Mouse (Mus musculus) urinary bladder, postnatal 10 days (tissue): ENCODE results near the gene Capn3.

Experiments used
- DNase-seq: peaks from one replicate; pipeline ENCODE4 v3.0.0; 2022; ENCODE audit warnings: low spot score

Capn3 gene

GRCm38 (mm10) chr2:120482506-120483389 is 26.9 kb downstream of the Capn3 start:
- DNase-seq, result no peak

GRCm38 (mm10) chr2:120484241-120484640 is 28.4 kb downstream of the Capn3 start:
- DNase-seq, result no peak

GRCm38 (mm10) chr2:120493254-120493653 is 37.4 kb downstream of the Capn3 start:
- no peak for DNase-seq

- DNase-seq, result no peak
Measured at GRCm38 (mm10) chr2:120496511-120496910, 40.7 kb downstream of the Capn3 start.

GRCm38 (mm10) chr2:120499971-120500471 is 44.2 kb downstream of the Capn3 start:
- DNase-seq, result no peak

GRCm38 (mm10) chr2:120501136-120501918 is 45.5 kb downstream of the Capn3 start:
- no peak for DNase-seq

- DNase-seq, result no peak
Measured at GRCm38 (mm10) chr2:120501931-120502604, 46.2 kb downstream of the Capn3 start.

GRCm38 (mm10) chr2:120502605-120502990 is 46.8 kb downstream of the Capn3 start:
- no peak for DNase-seq

GRCm38 (mm10) chr2:120503094-120503493 is 47.3 kb downstream of the Capn3 start:
- DNase-seq, result no peak

- no peak for DNase-seq
Measured at GRCm38 (mm10) chr2:120503992-120504391, 48.2 kb downstream of the Capn3 start.

- DNase-seq, result no peak
Measured at GRCm38 (mm10) chr2:120514181-120514580, 58.4 kb downstream of the Capn3 start.

GRCm38 (mm10) chr2:120518547-120519210 is 62.9 kb downstream of the Capn3 start:
- DNase-seq, result no peak

- DNase-seq, result no peak
Measured at GRCm38 (mm10) chr2:120526771-120527170, 71.0 kb downstream of the Capn3 start.

GRCm38 (mm10) chr2:120529531-120529930 is 73.7 kb downstream of the Capn3 start:
- no peak for DNase-seq

- DNase-seq, result no peak
Measured at GRCm38 (mm10) chr2:120531223-120531622, 75.4 kb downstream of the Capn3 start.

GRCm38 (mm10) chr2:120539333-120539732 is 83.5 kb downstream of the Capn3 start:
- no peak for DNase-seq

GRCm38 (mm10) chr2:120539778-120540208 is 84.0 kb downstream of the Capn3 start:
- DNase-seq, result no peak

- DNase-seq, result no peak
Measured at GRCm38 (mm10) chr2:120544732-120545131, 88.9 kb downstream of the Capn3 start.
